Mouse (Mus musculus) mouse embryonic stem cell (cell line): ENCODE data around the gene Mup12.
"Not testable (repeated sequence)": the region's sequence is repeated elsewhere in the genome, so short reads cannot be mapped to it uniquely, and the experiment has no call there.

Experiments
- in situ Hi-C, 2 experiments: fragments of 300-500 bp; cut with MboI; formaldehyde crosslinking; loops; 1 replicate in 1 of 2; 3 replicates in 1 of 2; pipeline ENCODE4 v1.14.3; 2019 to 2020; ENCODE audit warnings: low sequenced_read_pairs in 2 of 2, low pct_unique_long_range_greater_than_20kb in 1 of 2, mixed read lengths in 1 of 2; ENCODE audit not compliant: unreplicated experiment in 1 of 2

Mup12 gene

GRCm38 (mm10) chr4:60741226-60741625 is at the start of gene Mup12:
Gene Mup12, minus strand, starts transcription at chr4:60741326.
- in situ Hi-C loops: not testable (repeated sequence)
